Mouse (Mus musculus) ES-E14 (cell line): Measurements from ENCODE around the gene Gm4881. TPM values are rescaled to one million over a fixed set of nuclear protein-coding genes. Genes with fewer than 3 reads are reported as not detected.
A peak's percentile ranks its signal among the peaks of the same experiment; 100 is the strongest.
"Not testable (repeated sequence)": the region's sequence is repeated elsewhere in the genome, so short reads cannot be mapped to it uniquely, and the experiment has no call there.

Experiments used
- DNase-seq: peaks from one replicate; pipeline ENCODE4 v3.0.0-alpha.2; 2013; ENCODE audit warnings: low read depth, low spot score
- H3K27ac ChIP-seq: 2 replicates; pipeline ENCODE4 v1.5.1; 2012; ENCODE audit warnings: low read depth, mild to moderate bottlenecking, low read length, moderate library complexity, mixed read lengths; ENCODE audit not compliant: poor library complexity, insufficient read depth, severe bottlenecking
- H3K36me3 ChIP-seq: 2 replicates; pipeline ENCODE4 v1.6.1; 2012; ENCODE audit warnings: mild to moderate bottlenecking, low read length, moderate library complexity, mixed read lengths; ENCODE audit not compliant: control insufficient read depth, poor library complexity, insufficient read depth, severe bottlenecking
- H3K4me1 ChIP-seq, 2 experiments: fragments of 150-350 bp in 1 of 2; sonication (generic) in 1 of 2; 2 replicates each; pipeline ENCODE4 v1.6.1; 2012; ENCODE audit warnings: low read length in 2 of 2, mild to moderate bottlenecking in 1 of 2, mixed read lengths in 1 of 2; ENCODE audit not compliant: control insufficient read depth in 2 of 2, insufficient read depth in 2 of 2, poor library complexity in 1 of 2
- H3K4me3 ChIP-seq, 2 experiments: fragments of 150-350 bp in 1 of 2; sonication (generic) in 1 of 2; 2 replicates each; pipeline ENCODE4 v1.5.1; 2012; ENCODE audit warnings: low read length in 2 of 2, low read depth in 1 of 2, mild to moderate bottlenecking in 1 of 2, mixed read lengths in 1 of 2; ENCODE audit not compliant: insufficient read depth in 1 of 2, poor library complexity in 1 of 2, severe bottlenecking in 1 of 2
- H3K9ac ChIP-seq: 2 replicates; pipeline ENCODE4 v1.6.1; 2012; ENCODE audit warnings: low read depth, mild to moderate bottlenecking, low read length, mixed read lengths; ENCODE audit not compliant: poor library complexity, insufficient read depth, severe bottlenecking
- H3K9me3 ChIP-seq: fragments of 150-350 bp; sonication (generic); 2 replicates; pipeline ENCODE4 v1.6.1; 2012; ENCODE audit warnings: low read depth, mild to moderate bottlenecking, low read length; ENCODE audit not compliant: control insufficient read depth, insufficient read depth
- CHD2 ChIP-seq: IDR thresholded peaks from 2 replicates; pipeline ENCODE4 v1.6.1; 2014; ENCODE audit warnings: mild to moderate bottlenecking, low read depth, low read length, inconsistent platforms
- HCFC1 ChIP-seq: IDR thresholded peaks from 2 replicates; pipeline ENCODE4 v1.6.1; 2012; ENCODE audit warnings: low read length, inconsistent platforms, borderline replicate concordance; ENCODE audit not compliant: insufficient read depth
- MAFK ChIP-seq: IDR thresholded peaks from 2 replicates; pipeline ENCODE4 v1.6.1; 2014; ENCODE audit warnings: mild to moderate bottlenecking, low read depth, low read length, inconsistent platforms; ENCODE audit not compliant: insufficient read depth
- ZC3H11A ChIP-seq: IDR thresholded peaks from 2 replicates; pipeline ENCODE4 v1.6.1; 2012; ENCODE audit warnings: low read depth, mild to moderate bottlenecking, inconsistent platforms, low read length, borderline replicate concordance
- ZNF384 ChIP-seq: IDR thresholded peaks from 2 replicates; pipeline ENCODE4 v1.6.1; 2012; ENCODE audit warnings: low read depth, low read length, inconsistent platforms
- in situ Hi-C, 2 experiments: fragments of 600-800 bp; cut with MboI; formaldehyde crosslinking; loops; one replicate each; pipeline ENCODE4 v1.15.1; 2025; ENCODE audit warnings: low sequenced_read_pairs in 2 of 2, inconsistent platforms in 1 of 2; ENCODE audit not compliant: unreplicated experiment in 2 of 2
- total RNA-seq: library from RNA; depleted of rRNA; stranded (reverse); fragments of 300-350 nt; gene quantifications from 2 replicates; pipeline ENCODE4 v1.2.3, GENCODE M21; 2012

The Gm4881 gene
- total RNA-seq, 1 experiment, result not detected

GRCm38 (mm10) chr7:24896269-24896668, 48.0 kb downstream of the Gm4881 start:
- Histone ChIP-seq H3K9me3 (no peaks in the 10 kb centered on the region), H3K9ac (no peak overlapping the region), H3K4me1 (peaks cover 0 to 20% of the 10 kb centered on the region in 2 experiments; a peak in 2 of 4 replicates), H3K27ac (no peak overlapping the region), H3K4me3 (no peak overlapping the region), H3K36me3 (no peaks in the 10 kb centered on the region)
- TF ChIP-seq CHD2 (no peak), ZC3H11A (no peak), ZNF384 (no peak), MAFK (no peak), HCFC1 (no peak)
- no peak for DNase-seq
- in situ Hi-C loops, result no loop called here

DNA sequence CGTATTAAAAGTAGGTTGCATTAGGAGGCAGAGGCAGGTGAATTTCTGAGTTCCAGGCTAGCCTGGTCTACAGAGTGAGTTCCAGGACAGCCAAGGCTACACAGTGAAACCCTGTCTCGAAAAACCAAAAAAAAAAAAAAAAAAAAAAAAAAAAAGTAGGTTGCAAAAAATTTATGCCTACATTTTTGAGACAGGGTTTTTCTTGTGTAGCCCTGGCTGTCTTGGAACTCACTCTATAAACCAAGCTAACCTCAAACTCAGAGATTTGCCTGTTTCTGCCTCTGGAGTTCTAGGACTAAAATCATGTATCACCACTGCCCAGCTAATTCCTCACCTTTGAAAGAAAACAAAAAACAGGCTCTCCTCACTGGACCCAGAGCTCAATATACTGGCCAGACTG, 48.5 kb downstream of the Gm4881 start:
- H3K4me3 ChIP-seq, H3K9ac ChIP-seq, DNase-seq, H3K27ac ChIP-seq, H3K9me3 ChIP-seq, H3K36me3 ChIP-seq, in situ Hi-C loops: not testable (repeated sequence)
- peak; percentile 79 for TF ChIP-seq ZNF384
- peaks cover 0 to 20% of the 10 kb centered on the region in 2 experiments; a peak in 2 of 4 replicates for H3K4me1 ChIP-seq

GRCm38 (mm10) chr7:24892125-24892583, 52.1 kb downstream of the Gm4881 start:
- no peak for DNase-seq
- Histone ChIP-seq H3K4me1 (peaks cover 0 to 10% of the 10 kb centered on the region in 2 experiments; a peak in 2 of 4 replicates), H3K27ac (no peak overlapping the region), H3K9ac (no peak overlapping the region), H3K4me3 (no peak overlapping the region), H3K9me3 (no peaks in the 10 kb centered on the region), H3K36me3 (peaks cover 34% of the 10 kb centered on the region)
- in situ Hi-C loops, result no loop called here
- no peak for TF ChIP-seq MAFK
- no peak for TF ChIP-seq HCFC1
- TF ChIP-seq ZC3H11A, result no peak
- peak; percentile 73 for TF ChIP-seq ZNF384
- no peak for TF ChIP-seq CHD2

- Histone ChIP-seq H3K4me3 (no peak overlapping the region), H3K4me1 (peaks cover 0 to 9% of the 10 kb centered on the region in 2 experiments; a peak in 1 of 4 replicates), H3K9ac (no peak overlapping the region), H3K9me3 (no peaks in the 10 kb centered on the region), H3K27ac (no peak overlapping the region; the same call in 1 of the 2 replicates), H3K36me3 (peaks cover 41% of the 10 kb centered on the region)
- TF ChIP-seq ZNF384 (no peak), ZC3H11A (no peak), CHD2 (peak; percentile 69; the same call in 1 of the 2 replicates), HCFC1 (no peak), MAFK (no peak)
- DNase-seq, result no peak
- in situ Hi-C loops, result no loop called here
Observed at GRCm38 (mm10) chr7:24891241-24892124, 52.8 kb downstream of the Gm4881 start.
